Mouse (Mus musculus): ENCODE measurements around the gene Timm13. TPM values are rescaled to one million over a fixed set of nuclear protein-coding genes. Genes with fewer than 3 reads are reported as not detected.

Gene Timm13
- total RNA-seq (2014; fragmentation: Nextera tagmentation) (206 and 233 TPM in 2 replicates), total RNA-seq (2017) (27.7 and 49.2 TPM in 2 replicates)

DNA sequence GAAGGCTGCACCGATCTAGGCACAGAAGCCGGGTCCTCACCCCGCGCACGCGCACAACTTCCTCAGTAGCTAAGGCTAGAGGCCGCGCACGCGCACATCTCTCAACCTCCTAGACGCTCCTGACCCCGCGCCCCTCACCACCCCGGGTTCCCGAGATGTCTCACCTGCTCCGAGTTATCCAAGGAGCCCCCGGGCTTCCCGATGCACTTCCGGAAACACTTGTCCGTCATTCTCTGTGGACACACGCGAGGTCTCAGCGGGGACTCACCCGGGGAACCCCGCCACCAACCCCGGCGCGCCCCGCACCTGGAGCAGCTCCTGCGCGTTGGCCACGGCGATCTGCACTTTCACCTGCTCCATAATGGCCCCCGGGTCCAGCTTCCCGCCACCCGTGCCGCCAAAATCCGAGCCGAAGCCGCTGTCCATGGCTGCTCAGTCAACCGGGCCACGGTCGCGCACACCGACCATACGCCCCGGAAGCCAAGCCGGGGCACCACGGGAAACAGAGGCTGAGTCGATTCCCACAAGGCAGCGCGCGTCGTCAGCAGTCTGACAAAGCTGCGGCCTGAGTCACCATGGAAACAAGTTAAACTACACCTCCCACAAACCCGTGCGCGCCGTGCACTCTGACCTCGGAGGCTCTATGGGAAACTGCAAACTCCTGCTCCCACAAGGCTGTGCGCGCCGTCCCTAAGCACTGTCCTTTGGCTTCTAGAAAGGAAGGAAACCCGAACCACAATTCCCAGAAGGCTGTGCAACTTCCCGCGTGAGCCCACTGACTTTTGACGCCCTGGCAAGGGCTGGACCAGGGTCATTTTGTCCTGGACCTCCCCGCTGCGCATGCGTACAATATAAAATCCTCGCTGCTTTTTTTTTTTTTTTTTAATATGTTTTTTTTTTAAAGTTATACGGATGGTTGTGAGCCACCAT, at the start of gene Timm13:
TSS of gene Timm13 (minus strand) at position 652 of the 930 bp plus-strand sequence.
- peak; percentile 90 for ATAC-seq (replicated peaks; ENCODE audit: low FRiP score, low TSS enrichment, poor library complexity, severe bottlenecking)

DNA sequence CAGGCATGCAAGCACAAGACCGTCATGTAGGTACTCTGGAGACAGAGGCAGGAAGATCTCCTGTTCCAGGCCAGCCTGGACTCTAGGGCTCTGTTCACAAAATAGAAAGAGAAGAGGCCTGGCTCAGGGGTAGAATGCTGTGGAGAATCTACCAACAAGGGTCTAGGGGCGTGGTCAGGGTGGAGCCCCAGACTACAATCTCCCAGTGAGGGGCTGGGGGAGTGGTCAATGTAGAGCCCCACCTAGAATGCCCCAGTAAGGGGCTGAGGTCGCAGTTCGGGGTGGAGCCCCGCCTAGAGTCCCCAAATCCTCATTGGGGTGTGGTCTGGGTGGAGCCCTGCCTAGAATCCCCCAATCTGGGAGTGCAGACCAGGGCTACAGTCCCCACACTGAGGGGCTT, 49.5 kb upstream of the Timm13 start:
- no peak for ATAC-seq (replicated peaks; ENCODE audit: low FRiP score, low TSS enrichment, poor library complexity, severe bottlenecking)

DNA sequence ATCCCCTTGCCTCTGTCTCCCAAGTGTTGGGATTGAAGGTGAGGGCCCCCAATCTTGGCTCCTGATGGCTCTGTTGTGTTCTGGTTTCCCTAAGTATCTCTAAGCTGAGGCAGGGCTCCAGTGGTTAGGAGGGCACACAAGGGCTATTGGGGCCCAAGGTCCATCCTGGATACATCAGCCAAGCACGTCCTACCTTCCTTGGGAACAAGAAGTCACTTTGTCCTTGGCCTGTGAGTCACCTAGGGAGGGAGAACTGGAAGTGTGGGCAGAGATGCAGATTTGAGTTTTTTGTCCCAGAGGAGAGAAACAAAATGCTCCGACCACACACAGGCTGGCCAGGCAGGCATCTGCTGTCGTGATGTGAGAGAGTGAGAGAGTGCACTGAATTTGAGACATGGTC, 48.3 kb upstream of the Timm13 start:
- ATAC-seq (replicated peaks; ENCODE audit: low FRiP score, low TSS enrichment, poor library complexity, severe bottlenecking): no peak

DNA sequence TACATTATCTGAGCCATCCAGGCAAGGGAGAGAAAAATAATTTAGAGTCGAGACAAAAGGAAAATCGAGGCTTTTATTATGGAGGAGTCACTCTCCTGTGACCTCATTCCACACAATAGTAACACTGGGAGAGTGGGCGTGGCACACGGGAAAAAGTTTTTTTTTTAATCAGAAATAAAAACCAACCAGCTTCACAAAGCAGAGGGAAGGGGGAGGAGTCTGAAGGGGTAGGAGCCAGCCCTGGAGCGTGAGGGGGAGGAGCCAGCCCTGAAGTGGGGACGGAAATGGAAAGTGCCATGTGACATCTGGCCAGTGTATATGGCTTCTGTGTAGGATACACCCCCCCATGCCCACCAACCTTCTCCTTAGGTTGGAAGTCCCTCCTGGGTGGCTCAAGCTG, 47.8 kb upstream of the Timm13 start:
- peak; percentile 51 for ATAC-seq (replicated peaks; ENCODE audit: low FRiP score, low TSS enrichment, poor library complexity, severe bottlenecking)

DNA sequence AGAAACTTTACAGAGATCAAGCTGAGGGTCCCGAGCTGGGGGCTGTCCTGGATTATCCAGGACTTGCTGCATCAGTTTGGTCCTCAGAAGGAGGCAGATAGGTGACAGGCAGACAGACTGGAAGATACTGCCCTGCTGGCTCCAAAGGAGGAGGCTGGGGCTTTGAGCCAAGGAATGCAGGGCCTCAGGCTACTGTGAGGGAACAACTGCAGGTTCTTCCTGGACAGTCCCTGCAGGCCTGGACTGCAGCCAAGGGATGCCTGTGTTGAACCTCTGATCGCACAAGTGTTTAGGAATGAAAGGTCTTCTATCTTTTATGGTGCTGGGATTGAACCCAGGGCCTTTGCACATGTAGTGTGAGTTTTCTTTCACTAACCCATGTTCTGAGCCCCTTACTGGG, 47.0 kb upstream of the Timm13 start:
- no peak for ATAC-seq (replicated peaks; ENCODE audit: low FRiP score, low TSS enrichment, poor library complexity, severe bottlenecking)

DNA sequence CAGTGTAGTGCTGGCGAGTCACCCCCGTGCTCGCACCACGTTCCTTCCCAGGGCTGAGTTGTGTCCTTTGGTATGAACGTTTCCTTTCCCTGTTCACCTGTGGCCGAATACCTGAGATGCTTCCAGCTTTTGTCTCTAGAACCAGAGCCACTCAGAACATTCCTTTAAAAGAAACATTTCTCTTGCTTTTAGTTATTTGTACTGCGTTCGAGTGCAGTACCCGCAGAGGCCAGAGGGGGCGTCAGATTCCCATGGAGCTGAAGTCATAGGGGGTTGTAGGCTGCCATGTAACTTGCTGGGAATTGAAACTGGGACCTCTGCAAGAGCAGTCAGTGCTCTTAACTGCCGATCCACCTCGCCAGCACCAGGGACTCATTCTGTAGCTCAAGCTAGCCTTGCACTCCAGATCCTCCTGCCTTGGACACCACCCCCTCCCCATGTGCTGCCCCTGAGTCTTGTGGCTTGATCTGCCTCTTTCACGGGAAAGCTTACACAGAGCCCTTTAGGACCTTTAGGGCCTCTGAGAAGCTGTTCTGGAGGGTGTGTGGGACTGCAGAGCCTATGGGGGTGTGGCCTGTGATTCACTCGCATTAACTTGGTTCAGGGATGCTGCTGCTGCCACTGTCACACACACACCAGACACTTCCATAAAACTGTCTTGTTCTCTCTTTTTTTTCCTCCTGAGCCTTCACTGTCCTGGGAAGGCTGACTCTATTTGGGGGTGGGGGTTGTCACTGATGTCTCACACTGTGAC, 46.1 kb upstream of the Timm13 start:
- no peak for ATAC-seq (replicated peaks; ENCODE audit: low FRiP score, low TSS enrichment, poor library complexity, severe bottlenecking)

DNA sequence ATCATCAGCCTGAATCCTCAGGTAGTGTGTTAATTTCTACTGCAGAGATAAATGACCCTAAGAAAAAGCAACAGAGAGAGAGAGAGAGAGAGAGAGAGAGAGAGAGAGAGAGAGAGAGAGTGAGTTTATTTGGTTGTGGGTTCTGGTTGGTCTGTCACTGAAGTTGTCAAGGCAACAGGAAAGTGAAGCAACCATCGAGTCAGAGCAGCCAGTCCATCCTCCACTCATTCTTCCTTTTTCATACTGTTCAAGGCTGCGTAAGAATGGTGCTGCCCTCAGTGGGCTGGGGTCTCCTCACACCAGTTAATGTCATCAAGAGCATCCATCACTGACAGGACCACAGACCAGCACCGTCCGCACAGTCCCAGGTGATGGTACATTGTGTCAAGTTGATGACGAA, 43.5 kb upstream of the Timm13 start:
- no peak for ATAC-seq (replicated peaks; ENCODE audit: low FRiP score, low TSS enrichment, poor library complexity, severe bottlenecking)

DNA sequence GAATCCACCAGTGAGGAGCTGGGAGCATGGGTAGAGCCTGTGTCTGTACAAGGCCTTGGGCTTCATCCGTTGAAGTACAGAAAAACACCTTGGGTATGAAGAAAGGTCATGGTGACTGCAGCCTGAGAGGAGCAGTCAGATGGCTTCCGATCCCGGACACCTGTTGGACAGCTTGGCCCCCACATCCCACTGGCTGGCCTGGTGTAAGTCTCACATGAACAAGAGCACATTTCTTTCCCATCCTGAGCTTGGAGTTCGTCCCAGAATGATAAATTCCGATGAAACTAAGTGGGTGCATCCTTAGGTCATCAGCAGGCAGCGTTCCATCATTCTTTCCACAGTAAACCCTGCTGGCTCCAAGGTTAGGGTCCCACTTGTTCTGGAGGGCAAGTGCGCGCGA, 42.9 kb upstream of the Timm13 start:
- ATAC-seq (replicated peaks; ENCODE audit: low FRiP score, low TSS enrichment, poor library complexity, severe bottlenecking): no peak

DNA sequence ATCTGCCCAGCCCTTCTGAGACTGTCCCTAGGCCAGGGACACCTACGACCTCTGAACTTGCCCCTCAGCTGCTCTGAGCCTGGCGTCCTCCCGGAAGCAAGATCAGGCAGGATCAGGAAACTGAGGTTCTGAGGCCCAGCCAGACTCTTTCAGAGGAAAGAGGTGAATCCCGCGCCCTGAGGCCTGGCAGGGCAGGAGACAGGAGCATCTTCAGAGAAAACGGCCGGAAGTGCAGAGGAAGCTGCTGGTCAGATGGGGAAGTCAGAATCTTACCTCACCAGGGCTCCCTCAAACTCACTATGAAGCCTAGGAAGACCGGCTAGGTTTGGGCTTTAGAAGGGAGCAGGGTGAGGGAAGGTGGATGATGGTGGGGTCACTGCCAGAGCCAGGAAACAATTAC, 42.1 kb upstream of the Timm13 start:
- no peak for ATAC-seq (replicated peaks; ENCODE audit: low FRiP score, low TSS enrichment, poor library complexity, severe bottlenecking)

DNA sequence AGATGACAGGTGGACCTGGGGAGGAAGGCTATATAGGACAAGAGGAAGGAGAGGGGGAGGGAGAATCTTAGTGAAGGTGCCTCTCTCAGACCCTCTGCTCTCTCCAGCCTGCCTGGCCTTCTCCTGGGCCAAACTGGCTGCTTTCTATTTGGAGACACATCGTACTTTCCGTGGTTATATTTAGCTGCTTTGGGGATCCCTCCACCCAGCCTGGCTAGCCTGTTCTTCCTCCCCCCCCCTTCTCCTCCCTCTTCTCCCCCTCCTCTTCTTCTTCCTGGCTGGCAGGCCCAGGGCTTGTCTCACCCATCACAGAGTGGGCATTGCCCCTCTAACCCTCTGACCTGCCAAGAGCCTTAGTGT, 40.2 kb upstream of the Timm13 start:
- ATAC-seq (replicated peaks; ENCODE audit: low FRiP score, low TSS enrichment, poor library complexity, severe bottlenecking): no peak

DNA sequence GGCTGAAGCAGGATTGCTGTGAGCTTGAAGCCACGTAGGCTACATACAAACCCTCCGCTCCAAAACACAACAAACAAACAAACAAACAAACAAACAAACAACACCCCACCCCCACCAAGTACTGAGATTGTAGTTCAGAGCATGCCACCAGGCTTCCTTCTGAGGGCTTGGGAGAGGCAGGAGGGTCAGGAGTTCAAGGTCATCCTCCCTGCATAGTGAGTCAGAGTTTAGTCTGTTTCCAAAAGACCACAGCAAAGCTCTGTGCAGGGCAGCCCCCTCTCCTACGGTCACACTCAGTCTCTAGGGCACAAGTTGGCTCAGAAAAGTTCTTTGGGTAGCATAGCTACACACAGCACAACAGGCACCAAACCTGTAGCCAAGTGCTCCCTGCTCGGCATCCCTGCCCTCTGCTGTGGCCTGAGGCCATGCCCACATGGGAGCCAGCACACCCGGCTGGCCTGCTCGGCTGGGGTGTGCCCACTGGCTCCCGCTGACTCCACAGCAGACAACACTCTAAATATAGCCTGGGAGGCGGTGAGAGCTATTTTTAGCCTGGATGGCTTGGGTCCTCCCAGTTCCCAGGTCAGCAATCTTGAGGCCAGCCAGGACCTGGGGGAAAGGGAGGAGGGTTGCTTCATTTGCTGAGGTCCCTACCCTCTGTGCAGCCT, 39.7 kb upstream of the Timm13 start:
- no peak for ATAC-seq (replicated peaks; ENCODE audit: low FRiP score, low TSS enrichment, poor library complexity, severe bottlenecking)

DNA sequence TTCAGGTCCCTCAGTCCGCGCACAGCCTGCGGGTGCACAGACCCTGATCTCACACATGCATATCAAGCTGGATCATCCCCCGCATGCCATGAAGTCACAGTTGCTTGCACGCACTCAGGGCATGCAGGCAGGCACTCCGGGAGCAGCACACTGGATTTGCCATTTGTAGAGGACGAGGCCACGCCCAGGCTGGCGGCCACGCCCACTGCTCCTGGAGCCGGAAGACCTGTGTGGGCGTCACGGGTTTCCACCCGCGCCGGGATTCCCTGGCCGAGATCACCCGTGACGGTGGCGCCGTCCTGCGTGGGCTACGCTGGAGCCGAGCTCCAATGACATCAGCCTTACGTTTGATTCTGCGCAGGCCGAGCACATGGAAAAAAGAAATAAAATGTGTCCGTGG, 38.9 kb upstream of the Timm13 start:
- ATAC-seq (replicated peaks; ENCODE audit: low FRiP score, low TSS enrichment, poor library complexity, severe bottlenecking): peak; percentile 68

DNA sequence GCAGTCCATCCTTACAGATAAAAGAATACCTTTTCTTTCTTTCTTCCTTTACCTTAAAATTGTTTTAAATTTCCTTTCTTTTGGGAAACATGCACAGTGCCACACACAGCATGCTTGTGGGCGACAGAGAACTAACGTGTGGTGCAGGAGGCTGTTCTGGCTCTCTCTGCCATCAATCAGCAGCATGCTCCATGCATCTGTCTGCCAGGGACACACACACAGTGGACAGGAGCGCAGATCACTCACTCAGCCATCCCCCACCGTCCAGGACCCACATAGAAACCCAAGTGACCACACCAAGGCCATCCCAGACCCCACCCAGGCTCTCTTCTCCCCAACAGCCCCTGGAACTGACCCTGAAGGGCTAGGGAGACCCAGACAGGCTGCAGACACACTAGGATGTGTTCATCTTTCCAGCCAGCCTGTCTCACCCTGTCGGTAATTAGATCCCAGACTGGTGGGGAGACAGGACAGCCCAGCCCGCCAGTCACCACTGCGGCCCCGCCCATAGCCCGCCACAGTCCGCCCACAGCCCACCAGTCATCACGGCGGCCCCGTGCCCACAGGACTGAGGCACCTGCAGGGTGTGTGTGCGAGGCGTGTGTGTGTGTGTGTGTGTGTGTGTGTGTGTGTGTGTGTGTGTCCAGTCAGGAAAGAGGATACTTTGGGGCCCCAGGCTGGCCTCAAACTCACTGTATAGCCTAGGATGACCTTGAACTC, 38.2 kb upstream of the Timm13 start:
- no peak for ATAC-seq (replicated peaks; ENCODE audit: low FRiP score, low TSS enrichment, poor library complexity, severe bottlenecking)

DNA sequence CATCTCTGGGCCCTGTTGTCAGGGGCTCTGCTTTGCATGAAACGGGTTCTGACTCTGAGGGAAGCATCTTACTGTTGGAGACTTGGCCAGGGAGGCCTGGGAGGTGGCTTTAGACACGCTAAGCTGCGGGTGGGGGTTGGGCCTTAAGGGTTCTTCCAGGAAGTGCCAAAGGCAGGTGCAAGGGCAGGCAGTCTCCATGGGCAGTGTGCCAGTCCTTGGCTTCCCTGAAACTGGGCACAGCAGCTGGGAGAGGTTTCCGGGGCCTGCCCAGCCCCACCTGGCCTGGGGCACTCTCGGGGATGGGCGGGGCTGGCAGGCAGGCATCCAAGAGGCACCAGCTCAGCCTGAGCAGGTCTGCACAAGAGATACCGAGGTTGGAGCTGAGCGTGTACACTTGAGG, 36.9 kb upstream of the Timm13 start:
- ATAC-seq (replicated peaks; ENCODE audit: low FRiP score, low TSS enrichment, poor library complexity, severe bottlenecking): peak; percentile 49; the same call in 1 of the 2 replicates

DNA sequence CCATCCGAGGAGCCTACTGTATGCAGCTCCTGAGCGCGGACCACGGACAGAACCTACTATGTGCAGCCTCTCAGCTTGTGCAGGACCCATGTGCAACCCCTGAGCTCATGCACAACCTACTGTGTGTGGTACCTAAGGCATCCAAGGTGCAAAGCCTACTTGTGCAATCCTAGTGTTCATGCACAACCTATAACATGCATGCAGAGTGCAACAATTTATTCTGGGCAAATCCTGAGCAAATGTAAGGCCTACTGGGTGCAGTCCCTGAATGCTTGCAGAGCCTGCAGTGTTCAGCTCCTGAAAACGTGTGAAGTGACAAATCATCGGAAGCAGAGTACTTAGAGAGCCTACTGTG, 36.0 kb upstream of the Timm13 start:
- no peak for ATAC-seq (replicated peaks; ENCODE audit: low FRiP score, low TSS enrichment, poor library complexity, severe bottlenecking)

DNA sequence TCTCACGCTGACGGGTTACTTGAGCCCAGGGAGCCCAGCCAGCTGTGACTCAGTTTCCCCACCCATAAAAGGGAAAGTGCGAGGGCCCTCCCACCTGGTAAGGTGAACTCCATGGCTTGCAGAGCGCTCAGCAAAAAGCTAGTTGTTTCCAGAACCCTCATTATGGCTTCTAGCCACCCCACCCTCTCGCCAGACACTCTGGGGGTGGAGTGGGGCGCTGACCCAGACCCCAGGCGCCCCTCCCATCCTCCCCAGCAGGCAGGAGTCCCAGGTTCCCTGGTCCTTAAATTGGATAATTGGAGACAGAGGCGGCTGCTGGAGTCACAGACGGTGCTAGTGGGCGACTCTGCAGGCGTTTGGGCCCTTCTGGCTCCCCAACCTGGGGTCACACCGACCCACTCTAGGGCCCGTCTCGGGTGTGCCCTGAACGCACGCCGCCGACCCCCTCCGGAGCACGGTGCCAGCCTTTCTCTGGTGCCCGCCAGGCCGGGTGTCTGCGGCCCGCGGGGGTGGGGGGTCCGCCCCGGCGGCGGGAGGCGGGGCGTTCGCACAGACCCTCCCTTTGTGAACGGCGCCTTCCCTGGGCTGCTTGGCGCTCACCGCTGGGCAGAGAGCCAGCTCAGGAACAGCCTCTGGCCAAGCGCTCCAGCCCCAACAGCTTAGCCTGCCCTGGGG, 35.5 kb upstream of the Timm13 start:
- no peak for ATAC-seq (replicated peaks; ENCODE audit: low FRiP score, low TSS enrichment, poor library complexity, severe bottlenecking)

DNA sequence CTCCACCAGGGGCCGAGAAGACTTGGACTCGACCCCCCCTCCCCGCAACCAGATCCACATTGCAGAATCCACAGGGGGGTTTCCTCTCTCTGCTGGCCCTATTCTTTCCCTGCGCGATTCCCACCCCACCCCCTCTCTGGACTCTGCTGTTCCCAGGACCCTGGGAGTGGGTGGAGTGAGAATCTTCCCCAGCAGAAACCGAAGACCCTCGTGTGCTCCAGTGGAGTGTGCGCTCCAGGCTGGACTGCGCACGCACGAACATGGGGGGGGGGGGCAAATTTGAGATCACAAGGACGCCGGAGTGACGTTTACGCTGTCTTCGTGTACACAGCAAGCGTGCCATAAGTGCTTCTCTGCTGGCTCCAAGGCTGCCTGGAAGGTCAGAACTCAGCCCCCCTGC, 34.9 kb upstream of the Timm13 start:
- ATAC-seq (replicated peaks; ENCODE audit: low FRiP score, low TSS enrichment, poor library complexity, severe bottlenecking): no peak

DNA sequence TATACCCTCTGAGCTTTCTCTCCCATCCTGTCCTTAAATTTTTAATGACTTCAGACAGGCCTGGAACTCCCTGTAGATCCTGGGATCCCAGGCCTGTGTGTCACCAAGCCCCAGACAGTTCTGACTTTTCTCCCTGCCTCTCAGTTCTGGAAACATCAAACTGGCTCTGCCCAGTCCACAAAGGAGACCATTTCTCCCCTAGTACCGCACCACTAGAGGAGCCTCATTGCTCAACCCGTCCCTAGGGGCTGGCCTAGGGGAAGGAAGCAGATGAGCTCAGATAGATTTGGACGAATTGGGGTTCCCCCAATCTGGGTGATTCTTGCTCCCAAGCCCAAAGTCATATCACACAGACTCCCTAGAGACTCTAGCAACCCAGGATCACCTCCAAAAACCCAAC, 34.5 kb upstream of the Timm13 start:
- ATAC-seq (replicated peaks; ENCODE audit: low FRiP score, low TSS enrichment, poor library complexity, severe bottlenecking): no peak
